Mouse (Mus musculus): ENCODE results near the gene Macrod2. TPM values are rescaled to one million over a fixed set of nuclear protein-coding genes. Genes with fewer than 3 reads are reported as not detected.

The Macrod2 gene
- total and polyA plus RNA-seq, 2 experiments: 2.0 to 3.3 TPM

DNA sequence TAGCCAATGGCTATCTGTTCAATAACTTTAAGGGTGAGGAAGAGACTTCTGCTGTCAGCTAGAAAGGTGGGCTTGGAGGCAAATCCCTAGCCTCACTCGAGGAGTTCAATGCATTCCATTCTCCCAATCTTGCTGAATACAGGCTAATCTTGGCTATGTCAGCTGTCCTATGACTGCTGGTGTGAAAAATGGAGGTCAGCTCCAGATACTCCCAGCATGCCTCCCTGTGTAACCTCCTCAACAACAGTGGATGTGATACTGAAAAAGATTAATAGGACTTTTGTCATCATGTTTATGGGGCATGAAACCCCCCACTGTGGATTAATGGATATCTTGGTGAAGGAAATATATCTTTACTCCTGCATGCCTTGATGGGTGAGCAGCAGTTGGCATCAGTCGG is 1774.5 kb downstream of the Macrod2 start:
- no peak overlapping the region for H3K4me3 ChIP-seq (ENCODE audit: insufficient read depth, low read depth, low read length)
- WGBS: 63% methylated on average over 2 of the region's 2 CpGs
- H3K27ac ChIP-seq (replicated peaks; ENCODE audit: insufficient read depth, low read depth, low read length): no peak overlapping the region
- no peaks in the 10 kb centered on the region for H3K36me3 ChIP-seq (ENCODE audit: control insufficient read depth, insufficient read depth, low read length)
- no peaks in the 10 kb centered on the region for H3K79me2 ChIP-seq (ENCODE audit: control insufficient read depth, insufficient read depth, low read length)
- no peaks in the 10 kb centered on the region for H3K27me3 ChIP-seq (ENCODE audit: control insufficient read depth, insufficient read depth, low read length)
- no peaks in the 10 kb centered on the region for H3K4me1 ChIP-seq (ENCODE audit: control insufficient read depth, insufficient read depth, low read length)
- TF ChIP-seq POLR2A (IDR thresholded peaks at IDR 0.05; ENCODE audit: extremely low read depth, insufficient read depth, low read length): no peak
- TF ChIP-seq CTCF (IDR thresholded peaks at IDR 0.05; ENCODE audit: low read depth, low read length): no peak
- no peak overlapping the region for H3K9ac ChIP-seq (ENCODE audit: low read depth, low read length)
- DNase-seq (ENCODE audit: extremely low read depth, low read depth, low spot score): no peak

DNA sequence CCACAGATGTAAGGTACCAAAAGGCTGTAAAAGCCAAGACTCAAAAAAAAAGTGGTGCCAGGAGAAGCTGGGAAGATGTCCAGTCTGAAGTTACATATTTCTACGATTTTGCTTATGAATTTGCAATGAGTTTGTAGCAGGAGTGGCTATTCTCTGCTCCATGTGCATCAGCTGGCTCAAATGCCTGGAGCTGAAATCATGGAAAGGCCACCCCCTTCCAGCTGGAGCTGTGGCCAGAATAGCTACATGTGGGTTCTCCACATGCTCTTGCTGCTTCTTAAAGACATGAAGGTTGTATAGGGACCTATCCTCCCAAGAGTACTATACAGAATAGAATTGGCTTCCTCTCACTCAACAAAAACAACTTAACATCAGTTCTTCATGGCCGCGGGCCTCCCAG is 1777.6 kb downstream of the Macrod2 start:
- TF ChIP-seq POLR2A (IDR thresholded peaks at IDR 0.05; ENCODE audit: extremely low read depth, insufficient read depth, low read length) (no peak), CTCF (IDR thresholded peaks at IDR 0.05; ENCODE audit: low read depth, low read length) (no peak)
- Histone ChIP-seq H3K79me2 (ENCODE audit: control insufficient read depth, insufficient read depth, low read length) (no peaks in the 10 kb centered on the region), H3K27ac (replicated peaks; ENCODE audit: insufficient read depth, low read depth, low read length) (no peak overlapping the region), H3K4me3 (ENCODE audit: insufficient read depth, low read depth, low read length) (no peak overlapping the region), H3K9ac (ENCODE audit: low read depth, low read length) (no peak overlapping the region), H3K4me1 (ENCODE audit: control insufficient read depth, insufficient read depth, low read length) (no peaks in the 10 kb centered on the region), H3K36me3 (ENCODE audit: control insufficient read depth, insufficient read depth, low read length) (no peaks in the 10 kb centered on the region), H3K27me3 (ENCODE audit: control insufficient read depth, insufficient read depth, low read length) (no peaks in the 10 kb centered on the region)
- no peak for DNase-seq (ENCODE audit: extremely low read depth, low read depth, low spot score)
- 86% methylated on average over 3 of the region's 3 CpGs for WGBS

DNA sequence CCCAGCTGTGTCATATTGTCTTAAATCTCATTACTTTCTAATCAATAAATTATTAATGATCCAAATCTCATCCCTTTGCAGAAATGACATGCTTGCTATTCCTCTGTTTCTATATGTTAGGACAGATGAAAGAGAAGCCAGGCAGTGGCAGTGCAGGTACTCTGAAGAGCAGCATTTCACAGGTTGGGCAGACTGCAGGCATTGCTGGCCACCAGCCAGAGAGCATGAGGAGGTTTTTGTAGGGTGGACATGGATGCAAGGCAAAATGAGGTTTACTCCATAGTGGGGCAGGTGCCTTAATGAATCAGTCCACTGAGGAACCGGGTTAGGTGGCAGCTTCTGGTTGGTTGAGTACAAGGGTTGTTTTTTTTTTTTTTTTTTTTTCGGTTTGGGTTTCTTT is 1778.9 kb downstream of the Macrod2 start:
- no peak for TF ChIP-seq CTCF (IDR thresholded peaks at IDR 0.05; ENCODE audit: low read depth, low read length)
- 72% methylated on average over 2 of the region's 2 CpGs for WGBS
- H3K4me3 ChIP-seq (ENCODE audit: insufficient read depth, low read depth, low read length): no peak overlapping the region
- no peak for DNase-seq (ENCODE audit: extremely low read depth, low read depth, low spot score)
- H3K4me1 ChIP-seq (ENCODE audit: control insufficient read depth, insufficient read depth, low read length): no peaks in the 10 kb centered on the region
- H3K27ac ChIP-seq (replicated peaks; ENCODE audit: insufficient read depth, low read depth, low read length): no peak overlapping the region
- no peak overlapping the region for H3K9ac ChIP-seq (ENCODE audit: low read depth, low read length)
- no peaks in the 10 kb centered on the region for H3K79me2 ChIP-seq (ENCODE audit: control insufficient read depth, insufficient read depth, low read length)
- H3K36me3 ChIP-seq (ENCODE audit: control insufficient read depth, insufficient read depth, low read length): no peaks in the 10 kb centered on the region
- no peaks in the 10 kb centered on the region for H3K27me3 ChIP-seq (ENCODE audit: control insufficient read depth, insufficient read depth, low read length)

DNA sequence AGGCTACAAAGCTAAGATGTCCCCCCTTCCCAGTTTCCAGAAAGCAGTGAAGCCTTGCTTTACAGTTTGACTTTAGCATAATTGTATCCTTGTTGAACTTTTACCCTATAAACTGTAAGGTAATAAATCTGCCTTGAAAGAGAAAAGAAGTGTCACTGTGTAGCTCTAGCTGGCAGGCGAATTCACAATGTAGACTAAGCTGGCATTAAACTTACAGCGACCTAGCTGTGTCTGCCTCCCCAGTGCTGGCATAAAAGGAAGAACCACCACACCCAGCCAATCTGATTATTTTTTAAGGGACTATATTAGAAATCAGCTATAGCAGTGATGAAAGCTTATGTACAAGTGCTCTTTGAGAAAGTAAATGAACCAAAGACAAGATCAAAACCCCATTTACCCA is 1791.8 kb downstream of the Macrod2 start:
- Histone ChIP-seq H3K4me1 (ENCODE audit: control insufficient read depth, insufficient read depth, low read length) (no peaks in the 10 kb centered on the region), H3K79me2 (ENCODE audit: control insufficient read depth, insufficient read depth, low read length) (no peaks in the 10 kb centered on the region), H3K27ac (replicated peaks; ENCODE audit: insufficient read depth, low read depth, low read length) (no peak overlapping the region), H3K4me3 (ENCODE audit: insufficient read depth, low read depth, low read length) (no peak overlapping the region), H3K9ac (ENCODE audit: low read depth, low read length) (no peak overlapping the region), H3K27me3 (ENCODE audit: control insufficient read depth, insufficient read depth, low read length) (no peaks in the 10 kb centered on the region; the same call in 1 of the 2 replicates), H3K36me3 (ENCODE audit: control insufficient read depth, insufficient read depth, low read length) (no peaks in the 10 kb centered on the region)
- DNase-seq (ENCODE audit: extremely low read depth, low read depth, low spot score): no peak
- TF ChIP-seq CTCF (IDR thresholded peaks at IDR 0.05; ENCODE audit: low read depth, low read length) (no peak), POLR2A (IDR thresholded peaks at IDR 0.05; ENCODE audit: extremely low read depth, insufficient read depth, low read length) (no peak)
- WGBS: 73% methylated on average over 2 of the region's 2 CpGs

DNA sequence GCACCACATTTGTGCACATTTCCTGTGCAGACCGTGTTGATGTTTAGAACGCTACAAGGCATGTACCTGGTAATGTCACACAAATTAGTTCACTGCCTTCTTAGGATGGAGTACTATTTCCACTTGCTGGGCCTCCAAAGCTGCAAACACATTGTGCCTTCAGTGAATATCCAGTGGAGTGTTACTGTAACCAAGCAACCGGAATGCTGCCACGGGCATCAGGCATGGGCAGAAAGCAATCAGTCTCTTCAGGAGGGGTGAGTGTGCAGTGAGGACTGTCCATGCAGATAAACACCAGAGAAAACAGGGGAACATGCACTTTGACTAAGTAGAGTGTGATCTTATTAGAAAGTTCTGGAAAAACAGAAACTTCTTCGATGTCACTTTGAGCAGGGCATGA is 1792.3 kb downstream of the Macrod2 start:
- Histone ChIP-seq H3K36me3 (ENCODE audit: control insufficient read depth, insufficient read depth, low read length) (no peaks in the 10 kb centered on the region), H3K4me1 (ENCODE audit: control insufficient read depth, insufficient read depth, low read length) (no peaks in the 10 kb centered on the region), H3K9ac (ENCODE audit: low read depth, low read length) (no peak overlapping the region), H3K4me3 (ENCODE audit: insufficient read depth, low read depth, low read length) (no peak overlapping the region), H3K27ac (replicated peaks; ENCODE audit: insufficient read depth, low read depth, low read length) (no peak overlapping the region), H3K79me2 (ENCODE audit: control insufficient read depth, insufficient read depth, low read length) (no peaks in the 10 kb centered on the region), H3K27me3 (ENCODE audit: control insufficient read depth, insufficient read depth, low read length) (no peaks in the 10 kb centered on the region; the same call in 1 of the 2 replicates)
- TF ChIP-seq POLR2A (IDR thresholded peaks at IDR 0.05; ENCODE audit: extremely low read depth, insufficient read depth, low read length) (no peak), CTCF (IDR thresholded peaks at IDR 0.05; ENCODE audit: low read depth, low read length) (no peak)
- 85% methylated on average over 5 of the region's 5 CpGs for WGBS
- no peak for DNase-seq (ENCODE audit: extremely low read depth, low read depth, low spot score)

DNA sequence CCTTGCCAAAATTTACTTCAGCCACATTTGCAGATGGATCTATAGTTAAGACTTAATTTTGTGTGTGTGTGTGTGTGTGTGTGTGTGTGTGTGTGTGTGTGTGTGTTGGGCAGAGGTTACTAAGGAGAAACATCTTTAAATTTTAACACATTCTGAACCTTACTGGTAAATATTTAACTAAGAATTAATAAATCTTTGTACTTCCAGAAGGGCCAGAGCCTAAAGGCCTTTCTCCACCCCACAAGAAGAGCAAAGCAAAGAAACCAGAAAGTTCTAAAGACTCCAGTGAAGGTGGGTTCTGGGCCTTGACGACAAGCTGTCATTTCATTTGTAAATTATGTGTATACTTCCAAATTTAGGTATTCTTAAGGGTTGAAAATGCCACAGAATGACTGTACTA is 1822.3 kb downstream of the Macrod2 start:
- no peaks in the 10 kb centered on the region for H3K4me1 ChIP-seq (ENCODE audit: control insufficient read depth, insufficient read depth, low read length)
- no peak overlapping the region for H3K4me3 ChIP-seq (ENCODE audit: insufficient read depth, low read depth, low read length)
- H3K36me3 ChIP-seq (ENCODE audit: control insufficient read depth, insufficient read depth, low read length): no peaks in the 10 kb centered on the region
- TF ChIP-seq CTCF (IDR thresholded peaks at IDR 0.05; ENCODE audit: low read depth, low read length): no peak
- TF ChIP-seq POLR2A (IDR thresholded peaks at IDR 0.05; ENCODE audit: extremely low read depth, insufficient read depth, low read length): no peak
- no peak overlapping the region for H3K9ac ChIP-seq (ENCODE audit: low read depth, low read length)
- no peak for DNase-seq (ENCODE audit: extremely low read depth, low read depth, low spot score)
- WGBS: 80% methylated on average over 1 of the region's 1 CpGs
- no peaks in the 10 kb centered on the region for H3K27me3 ChIP-seq (ENCODE audit: control insufficient read depth, insufficient read depth, low read length)
- H3K27ac ChIP-seq (replicated peaks; ENCODE audit: insufficient read depth, low read depth, low read length): no peak overlapping the region
- H3K79me2 ChIP-seq (ENCODE audit: control insufficient read depth, insufficient read depth, low read length): no peaks in the 10 kb centered on the region
